Mouse (Mus musculus) stomach, embryonic 16.5 days (tissue): ENCODE results near the gene Ntng2. TPM values are rescaled to one million over a fixed set of nuclear protein-coding genes. Genes with fewer than 3 reads are reported as not detected.

Experiments used
- ATAC-seq: fragments of 200-750 bp; cut with Nextera tagmentation; 2 replicates; pipeline ENCODE4 v1.8.0; 2017; ENCODE audit warnings: moderate number of reproducible peaks, moderate TSS enrichment; ENCODE audit not compliant: insufficient read depth, low FRiP score
- H3K27ac ChIP-seq: fragments of 300-500 bp; sonication (generic); 2 replicates; pipeline ENCODE4 v1.5.1; 2014; ENCODE audit warnings: low read length
- H3K27me3 ChIP-seq: fragments of 300-500 bp; sonication (generic); 2 replicates; pipeline ENCODE4 v1.6.1; 2014; ENCODE audit warnings: low read length, control low read depth, mixed read lengths; ENCODE audit not compliant: control insufficient read depth, insufficient read depth
- H3K36me3 ChIP-seq: fragments of 300-500 bp; sonication (generic); 2 replicates; pipeline ENCODE4 v1.6.1; 2014; ENCODE audit warnings: low read length; ENCODE audit not compliant: control insufficient read depth, insufficient read depth
- H3K4me1 ChIP-seq: fragments of 300-500 bp; sonication (generic); 2 replicates; pipeline ENCODE4 v1.6.1; 2014; ENCODE audit warnings: low read length, control low read depth, mixed read lengths; ENCODE audit not compliant: control insufficient read depth, insufficient read depth
- H3K4me2 ChIP-seq: fragments of 300-500 bp; sonication (generic); 2 replicates; pipeline ENCODE4 v1.6.1; 2014; ENCODE audit warnings: low read depth, low read length, mixed read lengths
- H3K4me3 ChIP-seq: fragments of 300-500 bp; sonication (generic); replicated peaks from 2 replicates; pipeline ENCODE4 v1.5.1; 2014; ENCODE audit warnings: mild to moderate bottlenecking, low read length
- H3K9ac ChIP-seq: fragments of 300-500 bp; sonication (generic); 2 replicates; pipeline ENCODE4 v1.6.1; 2014; ENCODE audit warnings: low read length
- H3K9me3 ChIP-seq: fragments of 300-500 bp; sonication (generic); replicated peaks from 2 replicates; pipeline ENCODE4 v1.6.1; 2016; ENCODE audit warnings: low read length, control low read depth; ENCODE audit not compliant: control insufficient read depth
- WGBS: fragments of 180-500 bp; shearing (Covaris S2); extraction: QIAGEN DNeasy Blood & Tissue Kit; methylation state at CpG from one replicate; pipeline ENCODE4 v1.1.7; 2014; 5-methylcytosine and 5-hydroxymethylcytosine counted together
- polyA plus RNA-seq: library from polyadenylated mRNA; unstranded; fragments of >200 nt; fragmentation: Nextera tagmentation; extraction: Ambion mirVana; gene quantifications from 2 replicates; pipeline ENCODE4 v1.2.1, GENCODE M21; 2015

Ntng2 gene
- polyA plus RNA-seq, 1 experiment from 2014 or later, result 0.40 TPM

- 33% methylated on average over 3 of the region's 3 CpGs for WGBS
- no peak overlapping the region for H3K4me2 ChIP-seq
- H3K9ac ChIP-seq, result no peak overlapping the region
- no peak overlapping the region for H3K4me3 ChIP-seq
- peaks cover 41% of the 10 kb centered on the region for H3K27me3 ChIP-seq
- peaks cover 12% of the 10 kb centered on the region for H3K4me1 ChIP-seq
- no peak overlapping the region for H3K27ac ChIP-seq
- ATAC-seq, result no peak
- no peaks in the 10 kb centered on the region for H3K36me3 ChIP-seq
- H3K9me3 ChIP-seq, result no peaks in the 10 kb centered on the region
Observed at GRCm38 (mm10) chr2:29246275-29246674, 6.5 kb downstream of the Ntng2 start.

GRCm38 (mm10) chr2:29245341-29245779 is 7.4 kb downstream of the Ntng2 start:
- H3K27ac ChIP-seq, result no peak overlapping the region
- H3K9me3 ChIP-seq, result no peaks in the 10 kb centered on the region
- no peak overlapping the region for H3K9ac ChIP-seq
- peak; percentile 51; the same call in 1 of the 2 replicates for ATAC-seq
- peaks cover 3% of the 10 kb centered on the region for H3K4me1 ChIP-seq
- no peaks in the 10 kb centered on the region for H3K36me3 ChIP-seq
- peaks cover 32% of the 10 kb centered on the region for H3K27me3 ChIP-seq
- no peak overlapping the region for H3K4me3 ChIP-seq
- WGBS, result 39% methylated on average over 10 of the region's 10 CpGs
- no peak overlapping the region for H3K4me2 ChIP-seq

GRCm38 (mm10) chr2:29239329-29239728 is 13.5 kb downstream of the Ntng2 start:
- Histone ChIP-seq H3K4me1 (no peaks in the 10 kb centered on the region), H3K9me3 (no peaks in the 10 kb centered on the region), H3K27ac (no peak overlapping the region), H3K36me3 (no peaks in the 10 kb centered on the region), H3K4me3 (no peak overlapping the region), H3K27me3 (no peaks in the 10 kb centered on the region), H3K4me2 (no peak overlapping the region), H3K9ac (no peak overlapping the region)
- 65% methylated on average over 17 of the region's 17 CpGs for WGBS
- ATAC-seq, result no peak

GRCm38 (mm10) chr2:29237623-29238022 is 15.2 kb downstream of the Ntng2 start:
- Histone ChIP-seq H3K9ac (no peak overlapping the region), H3K4me1 (no peaks in the 10 kb centered on the region), H3K36me3 (no peaks in the 10 kb centered on the region), H3K4me3 (no peak overlapping the region), H3K9me3 (no peaks in the 10 kb centered on the region), H3K27me3 (no peaks in the 10 kb centered on the region), H3K4me2 (no peak overlapping the region), H3K27ac (no peak overlapping the region)
- no peak for ATAC-seq
- WGBS, result 24% methylated on average over 4 of the region's 4 CpGs

- WGBS, result 79% methylated on average over 7 of the region's 7 CpGs
- ATAC-seq, result no peak
- H3K9me3 ChIP-seq, result no peaks in the 10 kb centered on the region
Observed at GRCm38 (mm10) chr2:29235811-29236210, 17.0 kb downstream of the Ntng2 start.

GRCm38 (mm10) chr2:29235026-29235425 is 17.8 kb downstream of the Ntng2 start:
- H3K9ac ChIP-seq, result no peak overlapping the region
- peak overlapping the region; percentile 43; the same call in 1 of the 2 replicates for H3K27ac ChIP-seq
- no peak overlapping the region for H3K4me2 ChIP-seq
- no peaks in the 10 kb centered on the region for H3K9me3 ChIP-seq
- 60% methylated on average over 3 of the region's 3 CpGs for WGBS
- H3K4me3 ChIP-seq, result no peak overlapping the region
- H3K4me1 ChIP-seq, result no peaks in the 10 kb centered on the region
- no peaks in the 10 kb centered on the region for H3K27me3 ChIP-seq
- no peaks in the 10 kb centered on the region for H3K36me3 ChIP-seq
- no peak for ATAC-seq

More at GRCm38 (mm10) chr2:29235811-29236210, 17.0 kb downstream of the Ntng2 start:
- Histone ChIP-seq H3K27me3 (no peaks in the 10 kb centered on the region), H3K4me2 (no peak overlapping the region), H3K9ac (no peak overlapping the region), H3K36me3 (no peaks in the 10 kb centered on the region), H3K4me3 (no peak overlapping the region), H3K27ac (no peak overlapping the region), H3K4me1 (no peaks in the 10 kb centered on the region)

GRCm38 (mm10) chr2:29234002-29234401 is 18.8 kb downstream of the Ntng2 start:
- no peaks in the 10 kb centered on the region for H3K9me3 ChIP-seq
- no peak for ATAC-seq
- H3K27ac ChIP-seq, result no peak overlapping the region
- H3K9ac ChIP-seq, result no peak overlapping the region
- H3K4me3 ChIP-seq, result no peak overlapping the region
- H3K27me3 ChIP-seq, result no peaks in the 10 kb centered on the region
- H3K4me2 ChIP-seq, result no peak overlapping the region
- H3K4me1 ChIP-seq, result no peaks in the 10 kb centered on the region
- WGBS, result 70% methylated on average over 4 of the region's 4 CpGs
- H3K36me3 ChIP-seq, result no peaks in the 10 kb centered on the region

- ATAC-seq, result no peak
- H3K27me3 ChIP-seq, result no peaks in the 10 kb centered on the region
- no peak overlapping the region for H3K4me2 ChIP-seq
- WGBS, result 62% methylated on average over 9 of the region's 9 CpGs
- no peak overlapping the region for H3K9ac ChIP-seq
- H3K36me3 ChIP-seq, result no peaks in the 10 kb centered on the region
- H3K4me1 ChIP-seq, result no peaks in the 10 kb centered on the region
- H3K27ac ChIP-seq, result no peak overlapping the region
- H3K4me3 ChIP-seq, result no peak overlapping the region
- no peaks in the 10 kb centered on the region for H3K9me3 ChIP-seq
Observed at GRCm38 (mm10) chr2:29230191-29230835, 22.5 kb downstream of the Ntng2 start.

GRCm38 (mm10) chr2:29226671-29227070 is 26.1 kb downstream of the Ntng2 start:
- H3K9me3 ChIP-seq, result no peaks in the 10 kb centered on the region
- H3K9ac ChIP-seq, result no peak overlapping the region
- H3K4me1 ChIP-seq, result no peaks in the 10 kb centered on the region
- no peak overlapping the region for H3K4me2 ChIP-seq
- H3K36me3 ChIP-seq, result no peaks in the 10 kb centered on the region
- ATAC-seq, result no peak
- H3K27me3 ChIP-seq, result no peaks in the 10 kb centered on the region
- H3K27ac ChIP-seq, result no peak overlapping the region
- WGBS, result 67% methylated on average over 4 of the region's 4 CpGs
- no peak overlapping the region for H3K4me3 ChIP-seq
